Mouse (Mus musculus) gastrocnemius, postnatal 14 days (tissue): ENCODE results near the gene Gm9508. TPM values are rescaled to one million over a fixed set of nuclear protein-coding genes. Genes with fewer than 3 reads are reported as not detected.
"Not testable (repeated sequence)": the region's sequence is repeated elsewhere in the genome, so short reads cannot be mapped to it uniquely, and the experiment has no call there.

Source experiments
- DNase-seq: peaks from one replicate; pipeline ENCODE4 v3.0.0; 2021; ENCODE audit warnings: mixed read lengths
- intact Hi-C: fragments of 180-260 bp; cut with DNase I; formaldehyde crosslinking; loops from one replicate; pipeline ENCODE4 v1.15.1; 2025; ENCODE audit warnings: low total_unique reads
- long read RNA-seq, 2 experiments: library from polyadenylated mRNA; stranded (forward); transcript quantifications; one replicate each; pipeline ENCODE4 v2.0.0; 2021
- total RNA-seq, 2 experiments: library from RNA; stranded (reverse); gene quantifications; 2 replicates each; pipeline ENCODE4 v1.2.3; 2021

The Gm9508 gene
- not detected for total RNA-seq
- long read RNA-seq, experiment 1: 0 reads
- long read RNA-seq, experiment 2: 0 reads

- intact Hi-C loops: no loop called here
- DNase-seq: no peak
Observed at GRCm38 (mm10) chr10:77697133-77697532, at the start of gene Gm9508. TSS of gene Gm9508 (minus strand) at chr10:77697233.

- DNase-seq, intact Hi-C loops: not testable (repeated sequence)
Observed at GRCm38 (mm10) chr10:77741924-77742688, 45.1 kb upstream of the Gm9508 start, which contains the start of gene Gm18596. TSS of gene Gm18596 (minus strand) at chr10:77742638.

- no peak for DNase-seq
- intact Hi-C loops: no loop called here
Observed at GRCm38 (mm10) chr10:77738929-77739328, 41.9 kb upstream of the Gm9508 start.

- no peak for DNase-seq
- intact Hi-C loops: no loop called here
Observed at GRCm38 (mm10) chr10:77735928-77736327, 38.9 kb upstream of the Gm9508 start.

GRCm38 (mm10) chr10:77729241-77729640 is 32.2 kb upstream of the Gm9508 start:
- intact Hi-C loops: no loop called here
- no peak for DNase-seq

GRCm38 (mm10) chr10:77728280-77728679 is 31.2 kb upstream of the Gm9508 start:
- intact Hi-C loops: no loop called here

GRCm38 (mm10) chr10:77726186-77726585 is 29.2 kb upstream of the Gm9508 start, which contains the start of gene Gm10100:
TSS of gene Gm10100 (plus strand) at chr10:77726486.
- intact Hi-C loops: no loop called here

More at GRCm38 (mm10) chr10:77728280-77728679, 31.2 kb upstream of the Gm9508 start:
- DNase-seq: no peak

GRCm38 (mm10) chr10:77724855-77725254 is 27.8 kb upstream of the Gm9508 start:
- no peak for DNase-seq
- intact Hi-C loops: no loop called here

More at GRCm38 (mm10) chr10:77726186-77726585, 29.2 kb upstream of the Gm9508 start, which contains the start of gene Gm10100:
- DNase-seq: no peak

GRCm38 (mm10) chr10:77720299-77720698 is 23.3 kb upstream of the Gm9508 start, which contains the start of gene Krtap12-1:
TSS of gene Krtap12-1 (plus strand) at chr10:77720599.
- DNase-seq, intact Hi-C loops: not testable (repeated sequence)

- DNase-seq: no peak
- intact Hi-C loops: no loop called here
Observed at GRCm38 (mm10) chr10:77715507-77715906, 18.5 kb upstream of the Gm9508 start, which contains the start of gene Gm10142. TSS of gene Gm10142 (plus strand) at chr10:77715807.

GRCm38 (mm10) chr10:77713734-77714133 is 16.7 kb upstream of the Gm9508 start:
- intact Hi-C loops: no loop called here
- no peak for DNase-seq

GRCm38 (mm10) chr10:77711157-77711556 is 14.1 kb upstream of the Gm9508 start, which contains the start of gene Gm10024:
TSS of gene Gm10024 (plus strand) at chr10:77711457.
- DNase-seq, intact Hi-C loops: not testable (repeated sequence)

- DNase-seq: no peak
- intact Hi-C loops: no loop called here
Observed at GRCm38 (mm10) chr10:77709831-77710230, 12.8 kb upstream of the Gm9508 start.

GRCm38 (mm10) chr10:77706326-77706725 is 9.3 kb upstream of the Gm9508 start, which contains the start of gene Gm10272:
TSS of gene Gm10272 (plus strand) at chr10:77706626.
- no peak for DNase-seq

GRCm38 (mm10) chr10:77690356-77690807 is 6.7 kb downstream of the Gm9508 start, which contains the start of gene Gm19402:
TSS of gene Gm19402 (minus strand) at chr10:77690757.
- DNase-seq, intact Hi-C loops: not testable (repeated sequence)

More at GRCm38 (mm10) chr10:77706326-77706725, 9.3 kb upstream of the Gm9508 start, which contains the start of gene Gm10272:
- intact Hi-C loops: no loop called here

- intact Hi-C loops: no loop called here
- no peak for DNase-seq
Observed at GRCm38 (mm10) chr10:77687021-77687420, 10.0 kb downstream of the Gm9508 start.

- intact Hi-C loops: no loop called here
- no peak for DNase-seq
Observed at GRCm38 (mm10) chr10:77685895-77686664, 11.0 kb downstream of the Gm9508 start, which contains the start of gene Tspear. TSS of gene Tspear (plus strand) at chr10:77686569.

GRCm38 (mm10) chr10:77684181-77684580 is 12.9 kb downstream of the Gm9508 start:
- intact Hi-C loops: no loop called here
- no peak for DNase-seq

GRCm38 (mm10) chr10:77682994-77683393 is 14.0 kb downstream of the Gm9508 start:
- intact Hi-C loops: no loop called here

GRCm38 (mm10) chr10:77677562-77677961 is 19.5 kb downstream of the Gm9508 start:
- intact Hi-C loops: no loop called here
- no peak for DNase-seq

More at GRCm38 (mm10) chr10:77682994-77683393, 14.0 kb downstream of the Gm9508 start:
- DNase-seq: no peak
